Mouse (Mus musculus) ZHBTc4 (cell line): ENCODE results near the gene Olfr1180.
"Not testable (repeated sequence)": the region's sequence is repeated elsewhere in the genome, so short reads cannot be mapped to it uniquely, and the experiment has no call there.

Experiments
- DNase-seq: peaks from one replicate; pipeline ENCODE4 v3.0.0-alpha.2; 2011; ENCODE audit warnings: low read depth, low spot score

The Olfr1180 gene

GRCm38 (mm10) chr2:88419051-88419450 lies at the start of gene Olfr1180:
Gene Olfr1180, minus strand, starts transcription at chr2:88419151.
- no peak for DNase-seq

- not testable (repeated sequence) for DNase-seq
Observed at GRCm38 (mm10) chr2:88454567-88454966, 35.6 kb upstream of the Olfr1180 start, which contains the start of gene Olfr1183. Gene Olfr1183, plus strand, starts transcription at chr2:88454867.

- no peak for DNase-seq
Observed at GRCm38 (mm10) chr2:88449031-88449430, 30.1 kb upstream of the Olfr1180 start, which contains the start of gene Gm13757. Gene Gm13757, minus strand, starts transcription at chr2:88449131.

GRCm38 (mm10) chr2:88426071-88426470 lies 7.1 kb upstream of the Olfr1180 start, which contains the start of gene Olfr1181:
Gene Olfr1181, minus strand, starts transcription at chr2:88426171.
- DNase-seq, result no peak

GRCm38 (mm10) chr2:88406353-88406752 lies 12.6 kb downstream of the Olfr1180 start, which contains the start of gene Olfr1179:
Gene Olfr1179, minus strand, starts transcription at chr2:88406453.
- no peak for DNase-seq

- DNase-seq, result no peak
Observed at GRCm38 (mm10) chr2:88386762-88387161, 32.2 kb downstream of the Olfr1180 start, which contains the start of gene Olfr1178. Gene Olfr1178, plus strand, starts transcription at chr2:88387062.
